Mouse (Mus musculus) lung, embryonic 15.5 days (tissue): ENCODE measurements around the gene Zfp771. TPM values are rescaled to one million over a fixed set of nuclear protein-coding genes. Genes with fewer than 3 reads are reported as not detected.

Source experiments
- polyA plus RNA-seq: library from polyadenylated mRNA; unstranded; fragments of >200 nt; fragmentation: Nextera tagmentation; extraction: Ambion mirVana; gene quantifications from 2 replicates; pipeline ENCODE4 v1.2.1, GENCODE M21; 2015

The Zfp771 gene
- polyA plus RNA-seq, 1 experiment from 2014 or later = 63.0 TPM

Other genes with a start within 250 kb of the Zfp771 start
- gene Mvp, start 229.7 kb upstream of the Zfp771 start, polyA plus RNA-seq = 13.0 and 13.9 TPM in 2 replicates
- not detected in 2 replicates for gene Pagr1b, start 227.8 kb upstream of the Zfp771 start, polyA plus RNA-seq
- 63.5 and 86.1 TPM in 2 replicates for gene Pagr1a, start 226.9 kb upstream of the Zfp771 start, polyA plus RNA-seq
- gene Gm42742, start 223.2 kb upstream of the Zfp771 start, polyA plus RNA-seq = 23.7 and 46.1 TPM in 2 replicates
- 3.0 and 3.9 TPM in 2 replicates for gene Prrt2, start 223.1 kb upstream of the Zfp771 start, polyA plus RNA-seq
- gene Maz, start 217.2 kb upstream of the Zfp771 start, polyA plus RNA-seq = 73.0 and 73.3 TPM in 2 replicates
- 158 and 165 TPM in 2 replicates for gene Kif22, start 201.8 kb upstream of the Zfp771 start, polyA plus RNA-seq
- gene Zg16, start 156.9 kb upstream of the Zfp771 start, polyA plus RNA-seq = not detected in 2 replicates
- gene AI467606, start 152.9 kb upstream of the Zfp771 start, polyA plus RNA-seq = 7.7 and 10.1 TPM in 2 replicates
- gene Qprt, start 122.0 kb upstream of the Zfp771 start, polyA plus RNA-seq = 0.64 and 1.0 TPM in 2 replicates
- gene Spn, start 106.5 kb upstream of the Zfp771 start, polyA plus RNA-seq = 0.24 and 0.47 TPM in 2 replicates
- gene Cd2bp2, start 48.2 kb upstream of the Zfp771 start, polyA plus RNA-seq = 61.7 and 63.6 TPM in 2 replicates
- gene Tbc1d10b, start 35.8 kb upstream of the Zfp771 start, polyA plus RNA-seq = 27.0 and 29.8 TPM in 2 replicates
- 14.0 and 21.2 TPM in 2 replicates for gene Mylpf, start 35.4 kb upstream of the Zfp771 start, polyA plus RNA-seq
- 36.8 and 37.4 TPM in 2 replicates for gene Zfp553, start 11.2 kb upstream of the Zfp771 start, polyA plus RNA-seq
- 21.7 and 28.9 TPM in 2 replicates for gene Sept1, start 11.1 kb upstream of the Zfp771 start, polyA plus RNA-seq
- gene Dctpp1, start 16.4 kb downstream of the Zfp771 start, polyA plus RNA-seq = 161 and 190 TPM in 2 replicates
- 66.9 and 69.3 TPM in 2 replicates for gene Sephs2, start 29.8 kb downstream of the Zfp771 start, polyA plus RNA-seq
- 1.4 and 2.3 TPM in 2 replicates for gene Itgal, start 52.0 kb downstream of the Zfp771 start, polyA plus RNA-seq
- gene Zfp768, start 101.3 kb downstream of the Zfp771 start, polyA plus RNA-seq = 16.8 and 18.1 TPM in 2 replicates
- gene Zfp747, start 131.8 kb downstream of the Zfp771 start, polyA plus RNA-seq = 9.5 TPM in 2 replicates
- gene 9130019O22Rik, start 142.9 kb downstream of the Zfp771 start, polyA plus RNA-seq = 7.3 and 7.9 TPM in 2 replicates
- 6.7 and 7.0 TPM in 2 replicates for gene E430018J23Rik, start 149.4 kb downstream of the Zfp771 start, polyA plus RNA-seq
- gene Zfp764, start 162.5 kb downstream of the Zfp771 start, polyA plus RNA-seq = 9.0 and 10.0 TPM in 2 replicates
- gene Zfp688, start 177.8 kb downstream of the Zfp771 start, polyA plus RNA-seq = 23.0 and 24.0 TPM in 2 replicates
- 6.4 and 6.5 TPM in 2 replicates for gene Zfp689, start 204.9 kb downstream of the Zfp771 start, polyA plus RNA-seq
- 37.1 and 40.4 TPM in 2 replicates for gene Prr14, start 215.3 kb downstream of the Zfp771 start, polyA plus RNA-seq
- gene Fbrs, start 234.9 kb downstream of the Zfp771 start, polyA plus RNA-seq = 12.2 and 13.3 TPM in 2 replicates